Mouse (Mus musculus) C2C12 (cell line): ENCODE data around the gene Epsti1.

Experiments
- CEBPB ChIP-seq: IDR thresholded peaks from one replicate; pipeline ENCODE4 v1.6.1; 2011; ENCODE audit warnings: low read depth, mild to moderate bottlenecking, control low read depth, moderate library complexity
- CTCF ChIP-seq: IDR thresholded peaks from one replicate; pipeline ENCODE4 v1.5.1; 2011; ENCODE audit not compliant: control insufficient read depth, insufficient read depth, insufficient read length
- FOSL1 ChIP-seq: IDR thresholded peaks from one replicate; pipeline ENCODE4 v1.8.0; 2011; ENCODE audit warnings: mild to moderate bottlenecking, low read length; ENCODE audit not compliant: poor library complexity, insufficient read depth, severe bottlenecking
- MAX ChIP-seq: IDR thresholded peaks from one replicate; pipeline ENCODE4 v1.6.1; 2011; ENCODE audit warnings: mild to moderate bottlenecking, control low read depth
- MYOD1 ChIP-seq: IDR thresholded peaks from one replicate; pipeline ENCODE4 v1.6.1; 2011; ENCODE audit warnings: low read depth; ENCODE audit not compliant: control insufficient read depth, insufficient read length
- MYOG ChIP-seq: IDR thresholded peaks from one replicate; pipeline ENCODE4 v1.6.1; 2011; ENCODE audit not compliant: control insufficient read depth, insufficient read length; ENCODE audit errors: extremely low read depth
- USF1 ChIP-seq: IDR thresholded peaks from one replicate; pipeline ENCODE4 v1.6.1; 2011; ENCODE audit warnings: low read depth, mild to moderate bottlenecking, control low read depth, moderate library complexity

DNA sequence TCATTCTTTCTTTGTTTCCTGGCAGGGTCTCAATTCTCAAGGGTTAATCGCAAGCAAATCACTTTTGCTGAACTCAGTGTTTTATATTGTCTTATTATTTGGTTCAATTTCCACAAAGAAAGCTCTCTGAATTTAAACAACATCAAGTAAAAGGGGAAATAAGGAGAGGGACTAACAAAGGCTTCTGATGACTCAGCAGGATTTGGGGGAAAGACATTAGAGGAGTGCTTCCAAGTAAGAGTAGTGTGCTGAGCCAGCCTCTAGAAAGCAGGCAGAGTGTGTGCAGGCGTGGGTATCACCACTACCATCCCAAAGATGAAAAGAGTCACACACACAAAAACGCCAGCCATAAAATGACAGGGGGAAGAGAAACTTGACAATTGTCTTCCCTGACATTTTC is 40.0 kb upstream of the Epsti1 start:
- TF ChIP-seq MAX (no peak), CTCF (no peak), MYOD1 (no peak), USF1 (no peak), FOSL1 (no peak), MYOG (no peak), CEBPB (no peak)
